Mouse (Mus musculus): ENCODE data around the gene Fam180a.

GRCm38 (mm10) chr6:35351826-35352225 is 25.9 kb upstream of the Fam180a start:
- TF ChIP-seq CTCF (IDR thresholded peaks at IDR 0.05; ENCODE audit: low read depth, low read length) (no peak), POLR2A (IDR thresholded peaks at IDR 0.05; ENCODE audit: borderline replicate concordance, low read depth, low read length) (no peak)
